Mouse (Mus musculus): ENCODE measurements around the gene C1qtnf4.

DNA sequence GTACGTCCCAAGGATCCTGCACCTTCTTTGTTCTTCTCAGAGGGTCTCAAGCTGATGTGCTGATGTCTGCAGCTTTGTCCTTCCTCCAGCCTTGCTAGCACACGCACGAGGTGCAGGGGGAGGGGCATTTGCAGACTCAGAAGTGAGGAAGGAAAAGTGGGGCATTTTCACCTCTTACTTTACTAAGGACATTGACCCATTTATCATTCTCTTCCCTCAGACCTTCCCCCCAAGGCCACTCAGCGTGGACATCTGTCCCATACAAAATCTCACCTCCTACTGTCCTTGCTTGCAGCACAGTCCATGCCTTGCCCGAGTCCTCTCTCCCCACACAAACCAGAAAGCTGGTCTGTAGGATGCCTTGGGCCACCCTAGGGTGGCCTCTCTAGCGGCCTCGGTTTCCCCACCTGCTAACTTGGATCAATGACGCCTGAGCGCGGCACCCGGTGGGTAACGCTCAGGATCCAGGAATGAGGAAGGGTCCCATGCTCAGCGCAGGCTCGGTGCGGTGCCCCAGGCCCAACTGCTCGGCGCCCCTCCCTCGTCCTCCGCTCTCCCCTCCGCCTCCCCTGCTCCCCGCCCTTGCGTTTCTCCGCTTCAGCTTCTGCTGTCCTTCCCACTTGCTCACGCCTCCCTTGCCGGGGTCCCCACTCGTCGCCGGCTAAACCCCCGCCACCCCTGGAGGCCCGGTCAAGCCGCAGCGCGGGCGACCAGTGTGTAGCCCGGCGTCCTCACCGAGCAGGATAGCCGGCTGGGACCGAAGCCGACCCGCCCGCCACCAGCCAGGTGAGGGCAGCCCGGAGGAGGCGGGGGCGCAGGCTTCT is at the start of gene C1qtnf4:
- TF ChIP-seq TAL1 (IDR thresholded peaks at IDR 0.05; ENCODE audit: low read length) (no peak), GATA1 (IDR thresholded peaks at IDR 0.05; ENCODE audit: low read length) (no peak)

Measured in erythroblast, embryonic 14.5 days (primary cell).